Mouse (Mus musculus): Measurements from ENCODE around the gene Gm11492.

GRCm38 (mm10) chr11:87581933-87582710 is 15.7 kb downstream of the Gm11492 start:
- TF ChIP-seq HCFC1 (IDR thresholded peaks at IDR 0.05; ENCODE audit: low read depth, low read length): no peak
- TF ChIP-seq RCOR1 (IDR thresholded peaks at IDR 0.05; ENCODE audit: low read depth, low read length): no peak
- TF ChIP-seq ELF1 (IDR thresholded peaks at IDR 0.05; ENCODE audit: low read depth, low read length): no peak
- no peak for TF ChIP-seq MYB (IDR thresholded peaks at IDR 0.05; ENCODE audit: low read depth, low read length)
- TF ChIP-seq MEF2A (IDR thresholded peaks at IDR 0.05; ENCODE audit: extremely low read depth, insufficient replicate concordance, low read depth, low read length, poor library complexity, severe bottlenecking): no peak
- no peak for TF ChIP-seq EP300 (IDR thresholded peaks at IDR 0.05; ENCODE audit: low read depth in 1 of 2, low read length in 2 of 2)
- no peak for TF ChIP-seq KAT2A (conservative IDR thresholded peaks at IDR 0.05; ENCODE audit: low read depth, low read length)
- no peak for TF ChIP-seq ZNF384 (IDR thresholded peaks at IDR 0.05; ENCODE audit: low read depth, low read length)
- TF ChIP-seq CTCF (IDR thresholded peaks at IDR 0.05 in 2 of 3, conservative IDR thresholded peaks at IDR 0.05 in 1 of 3; ENCODE audit: control insufficient read depth in 1 of 3, insufficient read depth in 1 of 3, low read depth in 2 of 3, low read length in 3 of 3, poor library complexity in 1 of 3, severe bottlenecking in 1 of 3): no peak
- TF ChIP-seq UBTF (IDR thresholded peaks at IDR 0.05; ENCODE audit: borderline replicate concordance, insufficient read depth, low read depth, low read length): no peak
- TF ChIP-seq TCF12 (IDR thresholded peaks at IDR 0.05; ENCODE audit: low read depth, low read length): no peak
- TF ChIP-seq POLR2A (IDR thresholded peaks at IDR 0.05; ENCODE audit: control insufficient read depth in 1 of 2, insufficient read depth in 1 of 2, low read depth in 1 of 2, low read length in 2 of 2, poor library complexity in 1 of 2): no peak

Measured in MEL (cell line).